Mouse (Mus musculus): ENCODE data around the gene S100a11. TPM values are rescaled to one million over a fixed set of nuclear protein-coding genes. Genes with fewer than 3 reads are reported as not detected.
"Not testable (repeated sequence)": the region's sequence is repeated elsewhere in the genome, so short reads cannot be mapped to it uniquely, and the experiment has no call there.

Gene S100a11
- total and polyA plus RNA-seq, 3 experiments: not detected

DNA sequence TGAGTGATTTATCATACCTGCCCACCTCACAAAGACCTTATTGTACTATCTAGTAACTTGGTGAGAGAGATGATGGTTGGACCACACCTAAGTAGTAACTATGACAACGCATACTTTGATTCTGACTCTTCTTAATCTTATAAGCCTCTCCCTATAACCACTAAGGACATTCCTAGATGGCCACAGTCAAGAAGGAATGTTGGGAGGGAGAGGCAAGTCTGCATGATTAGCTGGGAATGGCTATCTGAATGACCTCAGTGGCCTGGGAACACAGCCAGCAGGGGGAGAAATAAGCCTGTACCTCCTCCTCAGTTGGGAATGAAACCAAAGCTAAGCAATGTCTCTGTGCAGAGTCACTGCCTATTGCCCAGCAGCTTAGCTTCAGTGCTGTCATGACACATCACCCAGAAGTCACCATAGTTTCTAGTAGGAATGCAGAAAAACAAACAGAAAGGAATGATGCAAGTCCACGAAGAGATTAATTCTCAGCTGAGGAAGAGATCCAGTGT is 16.8 kb downstream of the S100a11 start:
- Histone ChIP-seq H3K9me3 (replicated peaks) (peaks cover 10% of the 10 kb centered on the region), H3K27me3 (ENCODE audit: insufficient read depth, low read length) (no peaks in the 10 kb centered on the region), H3K4me1 (ENCODE audit: insufficient read depth, low read depth, low read length) (no peaks in the 10 kb centered on the region), H3K4me3 (ENCODE audit: low read depth, low read length) (no peak overlapping the region), H3K36me3 (replicated peaks) (no peaks in the 10 kb centered on the region)
- TF ChIP-seq CTCF (IDR thresholded peaks at IDR 0.05; ENCODE audit: low read depth, low read length) (no peak), TAL1 (conservative IDR thresholded peaks at IDR 0.05; ENCODE audit: low read depth, low read length) (no peak), GATA1 (IDR thresholded peaks at IDR 0.05; ENCODE audit: borderline replicate concordance, low read length) (no peak), GATA2 (IDR thresholded peaks at IDR 0.05; ENCODE audit: borderline replicate concordance, low read depth, low read length) (no peak), POLR2AphosphoS5 (IDR thresholded peaks at IDR 0.05; ENCODE audit: insufficient replicate concordance, low read depth, low read length) (no peak)
- ATAC-seq (ENCODE audit: extremely low read depth, insufficient number of reproducible peaks, low FRiP score, poor library complexity, severe bottlenecking) (no peak), DNase-seq (ENCODE audit: low spot score) (no peak)

DNA sequence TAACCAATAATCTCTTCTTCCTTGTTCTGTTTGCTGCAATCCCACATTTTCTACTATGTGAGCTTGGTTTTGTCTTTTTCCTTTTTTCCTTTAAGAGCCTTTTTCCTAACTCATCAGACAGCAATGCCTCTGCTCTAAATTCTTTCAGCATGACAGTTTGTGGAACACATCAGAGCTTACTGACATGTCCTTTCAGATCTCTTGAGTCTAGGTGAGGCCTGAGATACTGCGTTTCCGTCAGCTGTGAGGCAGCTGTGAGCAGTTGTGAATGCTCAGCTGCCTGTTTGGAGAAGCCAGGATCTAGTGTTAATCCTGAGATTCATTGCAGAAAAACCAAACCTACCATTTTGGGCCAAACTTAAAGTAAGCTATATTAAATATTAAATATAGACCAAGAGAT is 18.2 kb downstream of the S100a11 start:
- Histone ChIP-seq H3K4me3 (ENCODE audit: low read depth, low read length) (no peak overlapping the region), H3K36me3 (replicated peaks) (no peaks in the 10 kb centered on the region), H3K4me1 (ENCODE audit: insufficient read depth, low read depth, low read length) (no peaks in the 10 kb centered on the region), H3K27me3 (ENCODE audit: insufficient read depth, low read length) (no peaks in the 10 kb centered on the region), H3K9me3 (replicated peaks) (peaks cover 7% of the 10 kb centered on the region; the same call in 1 of the 2 replicates)
- ATAC-seq (ENCODE audit: extremely low read depth, insufficient number of reproducible peaks, low FRiP score, poor library complexity, severe bottlenecking): no peak
- no peak for TF ChIP-seq CTCF (IDR thresholded peaks at IDR 0.05; ENCODE audit: low read depth, low read length)
- no peak for TF ChIP-seq GATA1 (IDR thresholded peaks at IDR 0.05; ENCODE audit: borderline replicate concordance, low read length)
- no peak for TF ChIP-seq POLR2AphosphoS5 (IDR thresholded peaks at IDR 0.05; ENCODE audit: insufficient replicate concordance, low read depth, low read length)
- TF ChIP-seq GATA2 (IDR thresholded peaks at IDR 0.05; ENCODE audit: borderline replicate concordance, low read depth, low read length): no peak
- no peak for TF ChIP-seq TAL1 (conservative IDR thresholded peaks at IDR 0.05; ENCODE audit: low read depth, low read length)
- no peak for DNase-seq (ENCODE audit: low spot score)

DNA sequence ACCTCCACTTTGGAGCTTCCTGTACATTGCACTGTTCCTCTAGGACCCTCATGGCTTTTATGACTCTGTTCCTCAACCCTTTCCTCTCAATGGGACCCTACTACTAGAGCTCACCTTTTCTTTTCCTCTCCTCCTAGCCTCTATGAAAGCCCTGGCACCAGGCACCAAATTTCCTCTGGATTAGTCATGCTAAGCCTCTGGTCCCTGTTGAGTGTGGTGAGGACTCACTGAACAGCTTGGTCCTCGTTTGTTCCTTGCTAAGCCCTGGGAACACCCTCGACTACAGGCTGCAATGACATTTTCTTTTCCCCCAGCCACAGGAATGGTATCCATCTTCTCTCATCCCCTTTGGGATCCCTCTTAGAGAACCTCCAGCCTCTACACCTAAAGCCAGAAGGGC is 21.2 kb downstream of the S100a11 start:
- DNase-seq (ENCODE audit: low spot score) (no peak), ATAC-seq (ENCODE audit: extremely low read depth, insufficient number of reproducible peaks, low FRiP score, poor library complexity, severe bottlenecking) (no peak)
- no peak for TF ChIP-seq CTCF (IDR thresholded peaks at IDR 0.05; ENCODE audit: low read depth, low read length)
- TF ChIP-seq GATA1 (IDR thresholded peaks at IDR 0.05; ENCODE audit: borderline replicate concordance, low read length): no peak
- no peak for TF ChIP-seq TAL1 (conservative IDR thresholded peaks at IDR 0.05; ENCODE audit: low read depth, low read length)
- TF ChIP-seq GATA2 (IDR thresholded peaks at IDR 0.05; ENCODE audit: borderline replicate concordance, low read depth, low read length): no peak
- no peaks in the 10 kb centered on the region for H3K27me3 ChIP-seq (ENCODE audit: insufficient read depth, low read length)
- H3K36me3 ChIP-seq (replicated peaks): no peaks in the 10 kb centered on the region
- no peaks in the 10 kb centered on the region for H3K4me1 ChIP-seq (ENCODE audit: insufficient read depth, low read depth, low read length)
- H3K4me3 ChIP-seq (ENCODE audit: low read depth, low read length): no peak overlapping the region
- H3K9me3 ChIP-seq (replicated peaks): peaks cover 12% of the 10 kb centered on the region

DNA sequence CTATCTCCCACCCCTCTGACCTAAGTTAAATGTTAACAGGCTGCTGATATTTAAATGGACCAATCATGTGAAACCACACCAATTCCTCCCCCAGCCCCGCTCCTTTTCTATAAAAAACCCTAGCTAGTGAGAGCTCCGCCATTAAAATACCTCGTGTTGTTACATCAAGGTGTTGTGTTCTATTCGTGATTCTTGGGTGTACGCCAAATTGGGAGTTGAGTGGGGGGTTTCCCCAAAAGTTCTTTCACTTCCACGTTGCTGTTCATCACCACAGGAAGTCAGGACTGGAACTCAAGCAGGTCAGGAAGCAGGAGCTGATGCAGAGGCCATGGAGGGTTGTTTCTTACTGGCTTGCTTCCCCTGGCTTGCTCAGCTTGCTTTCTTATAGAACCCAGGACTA is 23.9 kb downstream of the S100a11 start:
- not testable (repeated sequence) for DNase-seq (ENCODE audit: low spot score); H3K4me1 ChIP-seq (ENCODE audit: insufficient read depth, low read depth, low read length); H3K27me3 ChIP-seq (ENCODE audit: insufficient read depth, low read length); ATAC-seq (ENCODE audit: extremely low read depth, insufficient number of reproducible peaks, low FRiP score, poor library complexity, severe bottlenecking); H3K36me3 ChIP-seq (replicated peaks); H3K4me3 ChIP-seq (ENCODE audit: low read depth, low read length)
- H3K9me3 ChIP-seq (replicated peaks): peaks cover 17% of the 10 kb centered on the region

DNA sequence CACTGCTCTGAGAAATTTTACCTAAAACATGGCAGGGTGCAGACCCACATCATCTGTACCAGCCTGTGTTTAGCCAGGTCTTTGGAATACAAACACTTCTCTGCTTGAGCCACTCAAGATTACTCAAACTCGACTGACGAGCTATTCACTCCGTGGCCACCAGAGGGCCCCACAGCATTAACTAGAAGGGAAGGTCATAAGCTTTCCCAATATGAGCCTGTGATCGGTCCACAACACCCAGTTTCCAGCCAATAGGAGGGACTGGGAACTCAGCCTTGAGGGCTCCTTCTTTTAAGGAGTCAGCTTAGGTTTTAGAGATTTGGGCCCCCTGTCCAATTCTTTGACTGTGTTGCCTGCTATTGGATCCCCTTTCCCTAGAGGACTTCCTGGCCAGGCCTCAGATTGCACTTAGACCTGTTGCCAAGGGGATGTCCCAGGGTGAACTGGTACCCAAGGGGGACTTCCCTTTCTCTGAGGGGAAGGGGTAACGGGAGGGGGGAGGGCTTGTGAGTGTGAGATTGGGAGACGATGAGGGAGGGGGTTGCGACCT is 26.9 kb downstream of the S100a11 start:
- no peak for DNase-seq (ENCODE audit: low spot score)
- no peaks in the 10 kb centered on the region for H3K36me3 ChIP-seq (replicated peaks)
- ATAC-seq (ENCODE audit: extremely low read depth, insufficient number of reproducible peaks, low FRiP score, poor library complexity, severe bottlenecking): no peak
- no peaks in the 10 kb centered on the region for H3K4me1 ChIP-seq (ENCODE audit: insufficient read depth, low read depth, low read length)
- no peak overlapping the region for H3K4me3 ChIP-seq (ENCODE audit: low read depth, low read length)
- H3K9me3 ChIP-seq (replicated peaks): peaks cover 11% of the 10 kb centered on the region
- H3K27me3 ChIP-seq (ENCODE audit: insufficient read depth, low read length): no peaks in the 10 kb centered on the region
- 0 out of 2 replicates have a peak, but pooled peaks have one; percentile 12 for TF ChIP-seq CTCF (IDR thresholded peaks at IDR 0.05; ENCODE audit: low read depth, low read length)
- TF ChIP-seq TAL1 (conservative IDR thresholded peaks at IDR 0.05; ENCODE audit: low read depth, low read length): no peak
- TF ChIP-seq GATA2 (IDR thresholded peaks at IDR 0.05; ENCODE audit: borderline replicate concordance, low read depth, low read length): no peak
- no peak for TF ChIP-seq GATA1 (IDR thresholded peaks at IDR 0.05; ENCODE audit: borderline replicate concordance, low read length)

DNA sequence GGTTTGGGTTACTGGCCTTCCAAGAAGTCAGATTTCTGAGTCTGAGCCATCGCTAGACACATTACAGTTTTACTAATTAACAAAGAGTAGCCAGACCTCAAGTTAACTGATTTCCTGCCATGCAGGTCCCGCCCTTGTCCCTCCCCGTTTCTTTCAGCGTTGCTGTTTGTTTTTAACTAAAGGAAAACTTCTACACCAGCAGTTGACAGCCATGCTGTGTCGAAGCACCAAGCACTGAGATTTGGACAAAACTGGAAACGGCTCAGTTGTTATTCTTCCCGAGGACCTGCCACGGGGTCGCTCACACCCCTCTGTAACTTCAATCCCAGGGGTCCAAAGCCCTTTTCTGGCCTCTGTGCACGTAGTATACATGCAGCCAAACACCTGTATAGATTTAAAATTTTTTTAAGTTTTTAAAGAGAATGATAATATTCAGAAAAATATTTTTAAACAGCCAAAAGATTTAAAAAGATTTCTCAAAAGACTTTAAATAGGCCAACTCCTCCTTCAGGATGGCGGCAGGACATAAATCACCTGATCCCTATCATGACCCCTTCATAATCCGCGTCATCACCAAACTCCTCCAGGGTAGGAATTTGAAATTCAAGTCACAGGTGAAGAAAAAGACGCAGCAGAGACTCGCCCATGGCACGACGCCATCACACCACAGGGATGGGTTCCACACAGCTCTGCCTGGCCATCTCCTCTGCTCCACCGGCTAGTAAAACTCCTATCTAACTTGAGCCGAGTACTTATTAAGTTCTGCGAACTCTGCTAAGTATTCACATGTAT is 27.7 kb downstream of the S100a11 start:
- no peak for TF ChIP-seq POLR2AphosphoS5 (IDR thresholded peaks at IDR 0.05; ENCODE audit: insufficient replicate concordance, low read depth, low read length)
- no peak for TF ChIP-seq GATA1 (IDR thresholded peaks at IDR 0.05; ENCODE audit: borderline replicate concordance, low read length)
- TF ChIP-seq TAL1 (conservative IDR thresholded peaks at IDR 0.05; ENCODE audit: low read depth, low read length): no peak
- TF ChIP-seq CTCF (IDR thresholded peaks at IDR 0.05; ENCODE audit: low read depth, low read length): no peak
- no peak for TF ChIP-seq GATA2 (IDR thresholded peaks at IDR 0.05; ENCODE audit: borderline replicate concordance, low read depth, low read length)
- ATAC-seq (ENCODE audit: extremely low read depth, insufficient number of reproducible peaks, low FRiP score, poor library complexity, severe bottlenecking) (no peak), DNase-seq (ENCODE audit: low spot score) (no peak)
- no peak overlapping the region for H3K4me3 ChIP-seq (ENCODE audit: low read depth, low read length)
- no peaks in the 10 kb centered on the region for H3K36me3 ChIP-seq (replicated peaks)
- no peaks in the 10 kb centered on the region for H3K27me3 ChIP-seq (ENCODE audit: insufficient read depth, low read length)
- H3K9me3 ChIP-seq (replicated peaks): peaks cover 14% of the 10 kb centered on the region
- no peaks in the 10 kb centered on the region for H3K4me1 ChIP-seq (ENCODE audit: insufficient read depth, low read depth, low read length)

Measured in G1E (cell line).